Mouse (Mus musculus): ENCODE results near the gene Grpel1. TPM values are rescaled to one million over a fixed set of nuclear protein-coding genes. Genes with fewer than 3 reads are reported as not detected.

Gene Grpel1
- polyA plus RNA-seq, 1 experiment from 2014 or later, result 42.3 TPM

DNA sequence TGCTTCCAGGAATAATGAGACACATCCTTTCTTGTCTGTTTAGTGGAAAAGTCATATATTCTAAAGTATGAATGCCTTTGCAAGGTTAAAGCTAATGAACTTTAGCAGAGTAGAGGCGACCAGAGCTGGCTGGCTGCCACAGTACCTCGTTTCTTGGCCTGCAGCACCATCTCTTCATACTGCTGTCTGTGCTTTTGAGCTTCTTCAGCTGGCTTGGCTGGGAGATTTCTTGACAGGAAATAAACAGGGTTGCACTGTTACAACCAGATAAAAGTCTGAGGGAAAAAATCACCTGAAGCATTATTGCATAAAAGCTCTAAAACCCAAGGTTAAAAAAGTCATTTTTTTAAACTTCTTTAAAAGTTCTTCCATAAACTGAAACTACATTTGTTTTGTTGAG is 58.0 kb downstream of the Grpel1 start:
- no peak overlapping the region for H3K9ac ChIP-seq
- H3K9me3 ChIP-seq (replicated peaks), result no peaks in the 10 kb centered on the region
- no peak overlapping the region for H3K4me3 ChIP-seq
- no peaks in the 10 kb centered on the region for H3K4me1 ChIP-seq
- H3K36me3 ChIP-seq, result peaks cover 61% of the 10 kb centered on the region
- 86% methylated on average over 2 of the region's 2 CpGs for WGBS
- H3K27me3 ChIP-seq, result no peaks in the 10 kb centered on the region
- no peak for ATAC-seq (ENCODE audit: low FRiP score)
- H3K4me2 ChIP-seq (replicated peaks), result no peak overlapping the region
- H3K27ac ChIP-seq, result no peak overlapping the region

- no peak overlapping the region for H3K9ac ChIP-seq
- H3K9me3 ChIP-seq (replicated peaks), result no peaks in the 10 kb centered on the region
- H3K36me3 ChIP-seq, result peaks cover 56% of the 10 kb centered on the region
- no peaks in the 10 kb centered on the region for H3K27me3 ChIP-seq
- H3K4me2 ChIP-seq (replicated peaks), result no peak overlapping the region
- no peak for ATAC-seq (ENCODE audit: low FRiP score)
- H3K4me1 ChIP-seq, result peaks cover 4% of the 10 kb centered on the region; the same call in 1 of the 2 replicates
- H3K27ac ChIP-seq, result no peak overlapping the region
- no peak overlapping the region for H3K4me3 ChIP-seq
- WGBS, result 94% methylated on average over 5 of the region's 5 CpGs
Observed at GRCm38 (mm10) chr5:36523219-36523703, 58.5 kb downstream of the Grpel1 start.

Other genes starting within 250 kb of the Grpel1 start
- gene Sorcs2, start 66.9 kb upstream of the Grpel1 start, polyA plus RNA-seq (2016; fragmentation: Nextera tagmentation; extraction: Ambion mirVana), result 17.2 and 17.5 TPM in 2 replicates
- gene Tada2b, start 19.3 kb downstream of the Grpel1 start, polyA plus RNA-seq (2016; fragmentation: Nextera tagmentation; extraction: Ambion mirVana), result 2.5 and 2.7 TPM in 2 replicates
- 4.7 and 5.0 TPM in 2 replicates for gene Ccdc96, start 19.6 kb downstream of the Grpel1 start, polyA plus RNA-seq (2016; fragmentation: Nextera tagmentation; extraction: Ambion mirVana)
- 56.2 and 57.4 TPM in 2 replicates for gene Tbc1d14, start 128.3 kb downstream of the Grpel1 start, polyA plus RNA-seq (2016; fragmentation: Nextera tagmentation; extraction: Ambion mirVana)
- gene D5Ertd579e, start 231.0 kb downstream of the Grpel1 start, polyA plus RNA-seq (2016; fragmentation: Nextera tagmentation; extraction: Ambion mirVana), result 41.8 and 43.3 TPM in 2 replicates